Mouse (Mus musculus): ENCODE data around the gene Usp4. TPM values are rescaled to one million over a fixed set of nuclear protein-coding genes. Genes with fewer than 3 reads are reported as not detected.
"Not testable (repeated sequence)": the region's sequence is repeated elsewhere in the genome, so short reads cannot be mapped to it uniquely, and the experiment has no call there.

Gene Usp4
- 132 and 140 TPM in 2 replicates for polyA plus RNA-seq (2016; fragmentation: Nextera tagmentation; extraction: Ambion mirVana)

GRCm38 (mm10) chr9:108347540-108348289, at the start of gene Usp4:
Gene Usp4 (plus strand): TSS chr9:108347853.
- Histone ChIP-seq H3K27me3 (ENCODE audit: low read depth, poor library complexity, severe bottlenecking) (no peaks in the 10 kb centered on the region), H3K36me3 (peaks cover 33% of the 10 kb centered on the region)
- under 1% methylated on average over 75 of the region's 75 CpGs for WGBS

GRCm38 (mm10) chr9:108301853-108302252, 45.8 kb upstream of the Usp4 start:
- 76% methylated on average over 3 of the region's 3 CpGs for WGBS
- H3K27ac ChIP-seq, result no peak overlapping the region
- no peaks in the 10 kb centered on the region for H3K9me3 ChIP-seq (replicated peaks)
- H3K4me1 ChIP-seq, result peaks cover 15% of the 10 kb centered on the region
- H3K4me3 ChIP-seq, result no peak overlapping the region
- peaks cover 52% of the 10 kb centered on the region for H3K36me3 ChIP-seq
- no peaks in the 10 kb centered on the region for H3K27me3 ChIP-seq (ENCODE audit: low read depth, poor library complexity, severe bottlenecking)
- DNase-seq (ENCODE audit: low spot score), result no peak

More at GRCm38 (mm10) chr9:108347540-108348289, at the start of gene Usp4:
- DNase-seq (ENCODE audit: low spot score), result peak; percentile 94
- Histone ChIP-seq H3K4me3 (peak within 1 kb of the TSS; percentile 91), H3K4me1 (peaks cover 14% of the 10 kb centered on the region), H3K27ac (peak within 1 kb of the TSS; percentile 94), H3K9me3 (replicated peaks) (no peaks in the 10 kb centered on the region)

GRCm38 (mm10) chr9:108304716-108305115, 42.9 kb upstream of the Usp4 start:
- DNase-seq (ENCODE audit: low spot score), result no peak
- H3K9me3 ChIP-seq (replicated peaks), result no peaks in the 10 kb centered on the region
- peaks cover 45% of the 10 kb centered on the region for H3K36me3 ChIP-seq
- peak overlapping the region; percentile 96 for H3K4me3 ChIP-seq
- WGBS, result 88% methylated on average over 4 of the region's 4 CpGs
- no peak overlapping the region for H3K27ac ChIP-seq
- peaks cover 25% of the 10 kb centered on the region for H3K4me1 ChIP-seq
- H3K27me3 ChIP-seq (ENCODE audit: low read depth, poor library complexity, severe bottlenecking), result no peaks in the 10 kb centered on the region

- DNase-seq (ENCODE audit: low spot score), result no peak
- peak overlapping the region; percentile 97 for H3K27ac ChIP-seq
- H3K9me3 ChIP-seq (replicated peaks), result no peaks in the 10 kb centered on the region
- WGBS, result 9% methylated on average over 1 of the region's 1 CpGs
- no peaks in the 10 kb centered on the region for H3K27me3 ChIP-seq (ENCODE audit: low read depth, poor library complexity, severe bottlenecking)
- H3K4me3 ChIP-seq, result peak overlapping the region; percentile 96
- H3K36me3 ChIP-seq, result peaks cover 43% of the 10 kb centered on the region
- peaks cover 25% of the 10 kb centered on the region for H3K4me1 ChIP-seq
These were observed 42.5 kb upstream of the Usp4 start for GRCm38 (mm10) chr9:108305170-108305569.

- H3K36me3 ChIP-seq, result peaks cover 36% of the 10 kb centered on the region
- H3K9me3 ChIP-seq (replicated peaks), result no peaks in the 10 kb centered on the region
- WGBS, result under 1% methylated on average over 81 of the region's 81 CpGs
- no peaks in the 10 kb centered on the region for H3K27me3 ChIP-seq (ENCODE audit: low read depth, poor library complexity, severe bottlenecking)
- peak within 1 kb of the TSS; percentile 97 for H3K27ac ChIP-seq
- DNase-seq (ENCODE audit: low spot score), result peak; percentile 95
- peaks cover 25% of the 10 kb centered on the region for H3K4me1 ChIP-seq
- H3K4me3 ChIP-seq, result peak within 1 kb of the TSS; percentile 96
These were observed 41.8 kb upstream of the Usp4 start, which contains the start of the genes Rhoa and Tcta for GRCm38 (mm10) chr9:108305629-108306520. Gene Rhoa (plus strand): TSS chr9:108306129. Gene Tcta (minus strand): TSS chr9:108306160.

GRCm38 (mm10) chr9:108306571-108306980, 41.1 kb upstream of the Usp4 start:
- H3K36me3 ChIP-seq, result peaks cover 31% of the 10 kb centered on the region
- peak overlapping the region; percentile 96 for H3K4me3 ChIP-seq
- no peaks in the 10 kb centered on the region for H3K9me3 ChIP-seq (replicated peaks)
- no peak for DNase-seq (ENCODE audit: low spot score)
- peaks cover 25% of the 10 kb centered on the region for H3K4me1 ChIP-seq
- H3K27ac ChIP-seq, result peak overlapping the region; percentile 97
- WGBS, result under 1% methylated on average over 51 of the region's 51 CpGs
- no peaks in the 10 kb centered on the region for H3K27me3 ChIP-seq (ENCODE audit: low read depth, poor library complexity, severe bottlenecking)

GRCm38 (mm10) chr9:108307021-108307807, 40.4 kb upstream of the Usp4 start:
- no peak for DNase-seq (ENCODE audit: low spot score)
- Histone ChIP-seq H3K27me3 (ENCODE audit: low read depth, poor library complexity, severe bottlenecking) (no peaks in the 10 kb centered on the region), H3K4me3 (peak overlapping the region; percentile 96), H3K9me3 (replicated peaks) (no peaks in the 10 kb centered on the region), H3K4me1 (peaks cover 25% of the 10 kb centered on the region), H3K27ac (peak overlapping the region; percentile 97), H3K36me3 (peaks cover 32% of the 10 kb centered on the region)
- whole genome bisulfite sequencing, result 27% methylated on average over 12 of the region's 12 CpGs

- 81% methylated on average over 2 of the region's 2 CpGs for WGBS
- no peak for DNase-seq (ENCODE audit: low spot score)
- peaks cover 25% of the 10 kb centered on the region for H3K36me3 ChIP-seq
- no peaks in the 10 kb centered on the region for H3K9me3 ChIP-seq (replicated peaks)
- no peak overlapping the region for H3K27ac ChIP-seq
- peaks cover 25% of the 10 kb centered on the region for H3K4me1 ChIP-seq
- H3K27me3 ChIP-seq (ENCODE audit: low read depth, poor library complexity, severe bottlenecking), result no peaks in the 10 kb centered on the region
- peak overlapping the region; percentile 96 for H3K4me3 ChIP-seq
These were observed 39.5 kb upstream of the Usp4 start for GRCm38 (mm10) chr9:108308141-108308540.

- no peak for DNase-seq (ENCODE audit: low spot score)
- Histone ChIP-seq H3K4me1 (no peaks in the 10 kb centered on the region), H3K27me3 (ENCODE audit: low read depth, poor library complexity, severe bottlenecking) (no peaks in the 10 kb centered on the region), H3K27ac (no peak overlapping the region), H3K4me3 (no peak overlapping the region), H3K36me3 (peaks cover 84% of the 10 kb centered on the region), H3K9me3 (replicated peaks) (no peaks in the 10 kb centered on the region)
- 95% methylated on average over 3 of the region's 3 CpGs for WGBS
These were observed 30.1 kb upstream of the Usp4 start for GRCm38 (mm10) chr9:108317572-108317971.

GRCm38 (mm10) chr9:108318462-108318861, 29.2 kb upstream of the Usp4 start:
- no peak overlapping the region for H3K4me3 ChIP-seq
- H3K27me3 ChIP-seq (ENCODE audit: low read depth, poor library complexity, severe bottlenecking), result no peaks in the 10 kb centered on the region
- WGBS, result 92% methylated on average over 2 of the region's 2 CpGs
- no peak overlapping the region for H3K27ac ChIP-seq
- H3K9me3 ChIP-seq (replicated peaks), result no peaks in the 10 kb centered on the region
- peaks cover 91% of the 10 kb centered on the region for H3K36me3 ChIP-seq
- no peak for DNase-seq (ENCODE audit: low spot score)
- no peaks in the 10 kb centered on the region for H3K4me1 ChIP-seq

- WGBS, result 88% methylated on average over 7 of the region's 7 CpGs
- not testable (repeated sequence) for DNase-seq (ENCODE audit: low spot score); H3K4me1 ChIP-seq; H3K9me3 ChIP-seq (replicated peaks); H3K27ac ChIP-seq; H3K4me3 ChIP-seq; H3K27me3 ChIP-seq (ENCODE audit: low read depth, poor library complexity, severe bottlenecking)
- peaks cover 89% of the 10 kb centered on the region for H3K36me3 ChIP-seq
These were observed 25.6 kb upstream of the Usp4 start for GRCm38 (mm10) chr9:108322054-108322453.

- H3K27ac ChIP-seq, result no peak overlapping the region
- WGBS, result 93% methylated on average over 1 of the region's 1 CpGs
- peaks cover 92% of the 10 kb centered on the region for H3K36me3 ChIP-seq
- H3K4me3 ChIP-seq, result no peak overlapping the region
- H3K9me3 ChIP-seq (replicated peaks), result no peaks in the 10 kb centered on the region
- H3K27me3 ChIP-seq (ENCODE audit: low read depth, poor library complexity, severe bottlenecking), result no peaks in the 10 kb centered on the region
- no peaks in the 10 kb centered on the region for H3K4me1 ChIP-seq
- DNase-seq (ENCODE audit: low spot score), result no peak
These were observed 22.9 kb upstream of the Usp4 start for GRCm38 (mm10) chr9:108324784-108325183.

Measured in limb, embryonic 10.5 days (tissue).